Mouse (Mus musculus) liver, embryonic 14.5 days (tissue): ENCODE measurements around the gene Lrba. TPM values are rescaled to one million over a fixed set of nuclear protein-coding genes. Genes with fewer than 3 reads are reported as not detected.
A peak's percentile ranks its signal among the peaks of the same experiment; 100 is the strongest.

Experiments
- ATAC-seq: fragments of 200-750 bp; cut with Nextera tagmentation; 2 replicates; pipeline ENCODE4 v1.8.0; 2017; ENCODE audit warnings: moderate number of reproducible peaks, mild to moderate bottlenecking, moderate library complexity; ENCODE audit not compliant: insufficient read depth
- DNase-seq, 3 experiments: peaks; one replicate each; pipeline ENCODE4 v3.0.0-alpha.2; 2012 to 2013; ENCODE audit warnings: low read depth in 3 of 3, low spot score in 3 of 3
- H3K27ac ChIP-seq: fragments of 300-500 bp; sonication (generic); 2 replicates; pipeline ENCODE4 v1.5.1; 2014; ENCODE audit warnings: moderate library complexity, mild to moderate bottlenecking, control low read depth, inconsistent platforms
- H3K27me3 ChIP-seq: fragments of 300-500 bp; sonication (generic); 2 replicates; pipeline ENCODE4 v1.6.1; 2014; ENCODE audit warnings: mild to moderate bottlenecking, low read length, moderate library complexity; ENCODE audit not compliant: control insufficient read depth, insufficient read depth
- H3K36me3 ChIP-seq: fragments of 300-500 bp; sonication (generic); replicated peaks from 2 replicates; pipeline ENCODE4 v1.6.1; 2014; ENCODE audit warnings: low read depth; ENCODE audit not compliant: control insufficient read depth, insufficient read depth
- H3K4me1 ChIP-seq, 2 experiments: fragments of 200-500 bp in 1 of 2; fragments of 300-500 bp in 1 of 2; sonication (generic) in 1 of 2; replicated peaks; 2 replicates each; pipeline ENCODE4 v1.6.1; 2012 to 2014; ENCODE audit warnings: antibody characterized with exemption in 1 of 2, inconsistent platforms in 1 of 2, low read length in 1 of 2; ENCODE audit not compliant: control insufficient read depth in 2 of 2, insufficient read depth in 2 of 2
- H3K4me2 ChIP-seq: fragments of 300-500 bp; sonication (generic); 2 replicates; pipeline ENCODE4 v1.6.1; 2014; ENCODE audit warnings: low read depth, mild to moderate bottlenecking, control low read depth, moderate library complexity
- H3K4me3 ChIP-seq, 2 experiments: fragments of 200-500 bp in 1 of 2; fragments of 300-500 bp in 1 of 2; sonication (generic) in 1 of 2; 2 replicates each; pipeline ENCODE4 v1.5.1; 2012 to 2014; ENCODE audit warnings: low read depth in 2 of 2, low read length in 2 of 2, mild to moderate bottlenecking in 2 of 2, control low read depth in 1 of 2, inconsistent platforms in 1 of 2, moderate library complexity in 1 of 2; ENCODE audit not compliant: insufficient read depth in 1 of 2
- H3K9ac ChIP-seq: fragments of 300-500 bp; sonication (generic); replicated peaks from 2 replicates; pipeline ENCODE4 v1.6.1; 2014; ENCODE audit warnings: mild to moderate bottlenecking, control low read depth, moderate library complexity
- H3K9me3 ChIP-seq: fragments of 300-500 bp; sonication (generic); 2 replicates; pipeline ENCODE4 v1.6.1; 2016; ENCODE audit warnings: low read length, mixed read lengths; ENCODE audit not compliant: control insufficient read depth
- CTCF ChIP-seq: IDR thresholded peaks from 2 replicates; pipeline ENCODE4 v1.5.1; 2016; ENCODE audit warnings: antibody characterized with exemption, low read depth, control low read depth
- EP300 ChIP-seq: IDR thresholded peaks from 2 replicates; pipeline ENCODE4 v1.6.1; 2016; ENCODE audit warnings: antibody characterized with exemption, low read depth
- WGBS: fragments of 180-500 bp; shearing (Covaris S2); extraction: QIAGEN DNeasy Blood & Tissue Kit; methylation state at CpG from one replicate; pipeline ENCODE4 v1.1.7; 2014; ENCODE audit not compliant: insufficient replicate concordance; 5-methylcytosine and 5-hydroxymethylcytosine counted together
- polyA plus RNA-seq, 2 experiments: library from polyadenylated mRNA; depleted of rRNA in 1 of 2; stranded (reverse) in 1 of 2; unstranded in 1 of 2; fragments of >200 nt; fragmentation: Nextera tagmentation in 1 of 2; extraction: Ambion mirVana in 1 of 2; gene quantifications; 2 replicates each; pipeline versions ENCODE4 v1.2.1 to v1.2.3; 2012 to 2014

The Lrba gene
- polyA plus RNA-seq, 2 experiments: 3.7 to 4.4 TPM

DNA sequence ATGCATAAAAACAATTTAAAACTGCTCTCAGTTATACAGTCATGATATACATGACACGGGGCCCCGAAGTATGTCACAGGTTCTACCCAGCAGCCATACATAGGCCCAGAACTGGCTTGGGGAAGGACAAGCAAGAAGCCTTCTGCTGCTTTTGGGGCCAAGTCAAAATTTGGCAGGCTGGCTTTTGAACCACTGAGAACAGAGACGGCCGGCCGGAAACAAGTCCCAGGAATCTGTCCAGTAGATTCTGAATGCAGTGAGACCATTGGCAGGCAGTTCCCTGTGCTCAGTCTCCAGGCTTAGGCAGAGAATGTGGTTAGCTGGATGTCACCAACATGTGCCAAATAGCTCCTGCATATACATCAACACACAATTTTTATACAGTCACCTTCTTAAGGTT lies 565.3 kb downstream of the Lrba start:
- Histone ChIP-seq H3K27ac (no peak overlapping the region), H3K9ac (no peak overlapping the region), H3K27me3 (no peaks in the 10 kb centered on the region), H3K36me3 (no peaks in the 10 kb centered on the region; the same call in 1 of the 2 replicates), H3K9me3 (no peaks in the 10 kb centered on the region), H3K4me2 (no peak overlapping the region), H3K4me1 (no peaks in the 10 kb centered on the region), H3K4me3 (no peak overlapping the region)
- DNase-seq (no peak), ATAC-seq (no peak)
- TF ChIP-seq EP300 (no peak), CTCF (no peak)
- 92% methylated on average over 5 of the region's 5 CpGs for WGBS

DNA sequence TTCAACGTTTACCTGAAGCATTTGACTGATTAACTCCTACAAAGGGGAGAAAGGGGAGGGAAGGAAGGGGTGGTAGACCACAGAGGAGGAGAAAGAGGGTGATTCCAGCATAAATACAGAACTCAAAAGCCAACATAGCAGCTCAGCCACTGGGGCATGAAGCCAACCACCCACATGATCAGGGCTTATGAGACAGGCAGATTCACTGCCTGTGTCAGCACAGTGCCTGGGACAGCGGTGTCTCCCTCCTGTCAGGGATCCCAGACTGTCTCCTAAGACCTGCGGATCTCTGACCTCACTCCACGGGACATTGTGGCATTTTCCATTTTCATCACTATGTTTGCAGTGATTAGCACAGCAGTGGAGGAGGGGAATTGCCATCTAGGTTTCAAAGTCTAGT lies 568.8 kb downstream of the Lrba start:
- TF ChIP-seq EP300 (no peak), CTCF (no peak)
- H3K4me3 ChIP-seq: no peak overlapping the region

DNA sequence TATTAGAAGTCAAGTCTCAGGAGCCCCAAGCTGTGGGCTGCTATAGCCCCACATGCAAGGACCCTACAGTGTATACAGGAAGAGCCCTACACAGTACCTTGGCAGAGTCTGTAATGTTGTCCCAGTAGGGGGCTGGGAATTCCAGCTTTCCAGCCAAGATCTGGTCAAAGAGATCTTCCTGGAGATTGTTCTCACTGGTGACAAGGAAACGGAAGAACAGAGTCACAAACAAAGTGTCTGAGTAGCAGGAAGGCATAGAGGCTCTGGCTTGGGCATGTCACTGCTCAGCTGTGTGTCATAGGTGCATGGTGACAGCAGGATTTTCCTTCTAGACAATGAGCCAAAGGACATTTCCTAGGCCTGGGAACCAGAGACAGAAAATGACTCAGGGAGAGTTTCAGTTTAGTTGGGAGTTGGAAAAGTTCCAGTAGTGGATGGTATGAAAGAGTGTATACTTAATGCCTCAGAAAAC lies 569.3 kb downstream of the Lrba start:
- Histone ChIP-seq H3K4me1 (peaks cover 6 to 19% of the 10 kb centered on the region in 2 experiments), H3K27me3 (no peaks in the 10 kb centered on the region), H3K36me3 (no peaks in the 10 kb centered on the region; the same call in 1 of the 2 replicates), H3K4me3 (no peak overlapping the region), H3K4me2 (no peak overlapping the region), H3K9ac (no peak overlapping the region), H3K27ac (no peak overlapping the region), H3K9me3 (no peaks in the 10 kb centered on the region)
- WGBS: 57% methylated on average over 1 of the region's 1 CpGs
- DNase-seq (no peak), ATAC-seq (no peak)
- TF ChIP-seq EP300 (no peak), CTCF (no peak)

More for the DNA sequence above, 568.8 kb downstream of the Lrba start:
- ATAC-seq: no peak
- Histone ChIP-seq H3K36me3 (no peaks in the 10 kb centered on the region; the same call in 1 of the 2 replicates), H3K4me1 (peaks cover 6 to 16% of the 10 kb centered on the region in 2 experiments), H3K9ac (no peak overlapping the region), H3K9me3 (no peaks in the 10 kb centered on the region), H3K27me3 (no peaks in the 10 kb centered on the region), H3K4me2 (no peak overlapping the region), H3K27ac (no peak overlapping the region)
- 70% methylated on average over 4 of the region's 4 CpGs for WGBS
- DNase-seq: no peak

DNA sequence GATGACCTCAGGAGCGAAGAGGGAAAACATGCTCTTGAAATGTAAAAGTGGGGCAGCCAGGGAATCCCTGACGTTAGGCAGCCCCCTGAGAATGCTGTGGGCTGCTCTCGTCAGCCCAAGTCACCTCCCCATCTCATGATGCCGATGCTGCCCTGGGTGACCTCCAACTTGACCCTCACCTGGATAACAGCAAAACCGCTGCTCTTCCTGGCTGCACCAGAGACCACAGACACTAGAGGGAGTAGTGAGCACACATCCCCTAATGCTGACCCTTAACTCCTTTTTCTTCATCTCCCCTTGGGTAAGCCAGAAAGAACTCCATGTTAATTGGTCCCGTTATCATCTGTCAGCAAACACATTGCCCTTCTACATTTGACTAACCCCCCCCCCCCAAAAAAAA lies 572.2 kb downstream of the Lrba start:
- peak overlapping the region; percentile 76; the same call in 1 of the 2 replicates for H3K9ac ChIP-seq
- no peak for DNase-seq

DNA sequence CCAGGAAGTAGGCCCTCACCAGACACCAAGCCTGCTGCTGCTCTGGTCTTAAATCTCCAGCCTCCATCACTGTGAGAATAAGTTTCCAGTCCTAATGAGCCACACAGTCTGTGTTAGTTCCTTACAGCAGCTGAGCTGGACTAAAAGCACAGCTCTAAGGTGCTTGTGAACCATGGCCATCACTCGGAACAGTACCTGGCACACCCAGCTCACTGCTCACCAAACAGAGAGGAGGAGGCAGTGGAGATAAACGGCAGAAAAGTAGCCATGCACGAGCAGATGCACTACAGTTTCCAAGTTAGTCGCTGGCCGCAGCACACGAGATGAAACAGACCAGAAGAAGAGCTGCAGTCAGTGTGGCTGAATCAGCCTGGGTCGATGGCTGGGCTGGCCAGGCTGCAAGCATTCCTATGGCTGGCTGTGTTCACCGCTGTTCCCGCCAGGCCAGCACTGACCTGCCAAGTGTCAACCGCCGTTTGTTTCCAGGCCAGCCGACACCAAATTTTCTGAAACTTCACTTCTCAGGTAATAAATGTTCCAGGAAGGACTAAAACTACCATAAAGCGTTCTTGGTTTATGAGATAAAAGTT lies 573.5 kb downstream of the Lrba start:
- Histone ChIP-seq H3K9ac (peak overlapping the region; percentile 76), H3K36me3 (no peaks in the 10 kb centered on the region), H3K27me3 (no peaks in the 10 kb centered on the region), H3K4me2 (peak overlapping the region; percentile 61), H3K9me3 (no peaks in the 10 kb centered on the region), H3K4me1 (peaks cover 41 to 53% of the 10 kb centered on the region in 2 experiments), H3K27ac (peak overlapping the region; percentile 68), H3K4me3 (peak overlapping the region; percentile 63 to 96)
- no peak for TF ChIP-seq CTCF
- no peak for TF ChIP-seq EP300
- 54% methylated on average over 13 of the region's 13 CpGs for WGBS
- no peak for ATAC-seq
- DNase-seq: no peak

More for the DNA sequence above, 572.2 kb downstream of the Lrba start:
- TF ChIP-seq CTCF (peak; percentile 93), EP300 (no peak; the same call in 1 of the 2 replicates)
- no peak overlapping the region for H3K27ac ChIP-seq
- peak overlapping the region; percentile 61 for H3K4me2 ChIP-seq
- peaks cover 30 to 42% of the 10 kb centered on the region in 2 experiments for H3K4me1 ChIP-seq
- no peaks in the 10 kb centered on the region for H3K27me3 ChIP-seq
- no peaks in the 10 kb centered on the region for H3K9me3 ChIP-seq
- H3K36me3 ChIP-seq: no peaks in the 10 kb centered on the region
- ATAC-seq: no peak
- peak overlapping the region; percentile 7 to 63; a peak in 1 of 4 replicates for H3K4me3 ChIP-seq
- WGBS: 35% methylated on average over 6 of the region's 6 CpGs
